Mouse (Mus musculus) urinary bladder, postnatal 36 days (tissue): ENCODE results near the gene Plekhm1.
"Not testable (repeated sequence)": the region's sequence is repeated elsewhere in the genome, so short reads cannot be mapped to it uniquely, and the experiment has no call there.

Source experiments
- DNase-seq, 2 experiments: peaks; one replicate each; pipeline ENCODE4 v3.0.0; 2022; ENCODE audit warnings: low spot score in 2 of 2, mixed read lengths in 1 of 2

Plekhm1 gene

GRCm38 (mm10) chr11:103411981-103412949 is at the start of gene Plekhm1:
Gene Plekhm1, minus strand, starts transcription at chr11:103412687.
- DNase-seq: peak; percentile 95 to 97

- not testable (repeated sequence) for DNase-seq
These were observed 38.6 kb upstream of the Plekhm1 start for GRCm38 (mm10) chr11:103451105-103451504.

- DNase-seq: not testable (repeated sequence)
These were observed 37.2 kb upstream of the Plekhm1 start for GRCm38 (mm10) chr11:103449721-103450120.

GRCm38 (mm10) chr11:103443678-103444077 is 31.2 kb upstream of the Plekhm1 start:
- no peak for DNase-seq

GRCm38 (mm10) chr11:103436282-103436681 is 23.8 kb upstream of the Plekhm1 start:
- no peak for DNase-seq

GRCm38 (mm10) chr11:103425031-103425430 is 12.5 kb upstream of the Plekhm1 start:
- no peak for DNase-seq

- DNase-seq: no peak
These were observed 7.2 kb upstream of the Plekhm1 start for GRCm38 (mm10) chr11:103419667-103420066.

- DNase-seq: no peak
These were observed 6.7 kb upstream of the Plekhm1 start for GRCm38 (mm10) chr11:103419226-103419625.

- DNase-seq: no peak
These were observed 1.0 kb upstream of the Plekhm1 start for GRCm38 (mm10) chr11:103413516-103413915.

GRCm38 (mm10) chr11:103412950-103413423 is 500 bp upstream of the Plekhm1 start:
- DNase-seq: no peak

- no peak for DNase-seq
These were observed 1.2 kb downstream of the Plekhm1 start for GRCm38 (mm10) chr11:103411301-103411700.

- DNase-seq: no peak
These were observed 3.6 kb downstream of the Plekhm1 start for GRCm38 (mm10) chr11:103408880-103409279.

GRCm38 (mm10) chr11:103407136-103407535 is 5.4 kb downstream of the Plekhm1 start:
- not testable (repeated sequence) for DNase-seq

- DNase-seq: peak; percentile 33 to 79
These were observed 5.9 kb downstream of the Plekhm1 start for GRCm38 (mm10) chr11:103406551-103406950.

- DNase-seq: no peak
These were observed 6.7 kb downstream of the Plekhm1 start for GRCm38 (mm10) chr11:103405814-103406213.

- no peak for DNase-seq
These were observed 7.9 kb downstream of the Plekhm1 start for GRCm38 (mm10) chr11:103404618-103405017.

- DNase-seq: no peak
These were observed 8.7 kb downstream of the Plekhm1 start for GRCm38 (mm10) chr11:103403776-103404175.

- DNase-seq: no peak
These were observed 9.7 kb downstream of the Plekhm1 start for GRCm38 (mm10) chr11:103402738-103403137.

- peak; percentile 50 to 59 for DNase-seq
These were observed 10.3 kb downstream of the Plekhm1 start for GRCm38 (mm10) chr11:103402198-103402597.

GRCm38 (mm10) chr11:103399986-103400385 is 12.5 kb downstream of the Plekhm1 start:
- DNase-seq: no peak

GRCm38 (mm10) chr11:103399050-103399449 is 13.4 kb downstream of the Plekhm1 start:
- no peak for DNase-seq

- DNase-seq: no peak
These were observed 15.8 kb downstream of the Plekhm1 start for GRCm38 (mm10) chr11:103396682-103397081.

- no peak for DNase-seq
These were observed 16.3 kb downstream of the Plekhm1 start for GRCm38 (mm10) chr11:103396236-103396635.
